Comparison of ENCODE assay signal across 27 mouse cellular contexts in genomic region chr10:68431346-68431745, GRCm38 (mm10).
DNase-seq lines count a peak whose midpoint lies in the region; ATAC-seq and TF ChIP-seq lines count a peak whose summit lies in the region.
"Had no signal": no experiment of that assay in that cellular context is flagged by ENCODE, and none has a peak within 500 bp of the region (broad histone marks: within the 10 kb centered on the region; RNA-seq: fewer than 3 reads in every experiment).

No protein-coding gene starts in this region.

- H3K36me3 ChIP-seq in liver, embryonic 14.5 days (replicated peaks; ENCODE audit: control insufficient read depth, insufficient read depth, low read depth): no peaks in the 10 kb centered on the region
- H3K36me3 ChIP-seq: heart, embryonic 12.5 days; limb, embryonic 10.5 days; limb, embryonic 15.5 days; midbrain, embryonic 10.5 days had no signal

- H3K9me3 ChIP-seq in liver, embryonic 14.5 days (ENCODE audit: control insufficient read depth, low read length): no peaks in the 10 kb centered on the region
- H3K9me3 ChIP-seq: heart, embryonic 12.5 days; limb, embryonic 10.5 days; limb, embryonic 15.5 days; midbrain, embryonic 10.5 days had no signal

- peak; percentile 66 to 69 for ATAC-seq in hematopoietic stem cell, adult 5-6 weeks (replicated peaks in 1 of 2; ENCODE audit: insufficient read depth in 1 of 2, low FRiP score in 2 of 2, low TSS enrichment in 1 of 2, low read depth in 1 of 2, poor library complexity in 2 of 2, severe bottlenecking in 2 of 2)
- peak; percentile 89 for ATAC-seq in liver, embryonic 14.5 days (ENCODE audit: insufficient read depth)
- peak; percentile 97 for ATAC-seq in megakaryocyte-erythroid progenitor cell, adult 5-6 weeks (replicated peaks; ENCODE audit: low FRiP score, low TSS enrichment, poor library complexity, severe bottlenecking)
- ATAC-seq: CD4-positive, CD25-positive, alpha-beta regulatory T cell, adult 4 months; forebrain, embryonic 16.5 days; midbrain, embryonic 16.5 days had no signal

- no peaks in the 10 kb centered on the region for H3K27me3 ChIP-seq in liver, embryonic 14.5 days (ENCODE audit: control insufficient read depth, insufficient read depth, low read length)
- H3K27me3 ChIP-seq: heart, embryonic 12.5 days; limb, embryonic 15.5 days had no signal

- WGBS in liver, embryonic 14.5 days (ENCODE audit: insufficient replicate concordance): 16% methylated on average over 6 of the region's 6 CpGs

- peaks cover 0 to 8% of the 10 kb centered on the region in 2 experiments; a peak in 2 of 4 replicates for H3K4me1 ChIP-seq in liver, embryonic 14.5 days (replicated peaks; ENCODE audit: control insufficient read depth in 2 of 2, insufficient read depth in 2 of 2, low read length in 1 of 2)
- H3K4me1 ChIP-seq: heart, embryonic 12.5 days; midbrain, embryonic 10.5 days had no signal

- H3K27ac ChIP-seq in liver, embryonic 14.5 days: no peak overlapping the region
- H3K27ac ChIP-seq: hindbrain, embryonic 14.5 days; limb, embryonic 10.5 days; limb, embryonic 15.5 days; midbrain, embryonic 10.5 days; stomach, postnatal 0 days had no signal

- H3K4me3 ChIP-seq in liver, embryonic 14.5 days (ENCODE audit: insufficient read depth in 1 of 2, low read depth in 2 of 2, low read length in 2 of 2): no peak overlapping the region; a peak in 1 of 4 replicates
- H3K4me3 ChIP-seq: heart, embryonic 12.5 days; limb, embryonic 10.5 days; limb, embryonic 15.5 days; midbrain, embryonic 10.5 days had no signal

- H3K9ac ChIP-seq in liver, embryonic 14.5 days (replicated peaks): no peak overlapping the region
- H3K9ac ChIP-seq: heart, embryonic 12.5 days; hindbrain, embryonic 14.5 days; limb, embryonic 15.5 days had no signal

- DNase-seq in thymus, postnatal 14 days: peak; percentile 9
- DNase-seq in thymus, postnatal 0 days (ENCODE audit: low spot score): no peak
- peak; percentile 45 to 51 (median 46) for DNase-seq in liver, embryonic 14.5 days (ENCODE audit: low read depth in 3 of 3, low spot score in 3 of 3)
- no peak for DNase-seq in adrenal gland, adult 8-10 months
- DNase-seq in urinary bladder, postnatal 4 days (ENCODE audit: low spot score in 2 of 2): no peak
- no peak for DNase-seq in cerebellum, adult 18-20 months
- DNase-seq: adrenal gland, postnatal 36 days; cerebellum, adult 11 months; cerebellum, postnatal 10 days; heart, postnatal 4 days; kidney, adult 11 months; kidney, postnatal 14 days; layer of hippocampus, adult 9-11 months; lung, postnatal 36 days; right cerebral cortex, adult 18-20 months; right cerebral cortex, postnatal 4 days had no signal

- no peak for TF ChIP-seq CTCF in liver, embryonic 14.5 days (IDR thresholded peaks at IDR 0.05; ENCODE audit: low read depth)

- peak overlapping the region; percentile 17 for H3K4me2 ChIP-seq in liver, embryonic 14.5 days (ENCODE audit: low read depth)
- H3K4me2 ChIP-seq: heart, embryonic 12.5 days; hindbrain, embryonic 14.5 days; limb, embryonic 15.5 days had no signal

- peak; percentile 63 for TF ChIP-seq EP300 in liver, embryonic 14.5 days (IDR thresholded peaks at IDR 0.05; ENCODE audit: low read depth)

Comparison
In these comparisons a context has a peak if more than half of its experiments do, and no peak if none do; other contexts are left out.
1. DNase-seq: peak in thymus, postnatal 14 days (single experiment) and liver, embryonic 14.5 days (3 of 3); none in thymus, postnatal 0 days (single experiment), adrenal gland, adult 8-10 months (single experiment), urinary bladder, postnatal 4 days (0 of 2) and cerebellum, adult 18-20 months (0 of 2).
2. Peak in every context shown above with its lines, with median percentiles within 50 percentile points of each other: ATAC-seq.